Mouse (Mus musculus) adrenal gland, adult 18-20 months (tissue): ENCODE measurements at regions not wholly inside any gene's neighbourhood (a gene's known extent, or its start where the extent isn't known, plus 50 kb on each side); places are given as distances from the start of the nearest gene placed in this dataset.
"Not testable (repeated sequence)": the region's sequence is repeated elsewhere in the genome, so short reads cannot be mapped to it uniquely, and the experiment has no call there.

Experiments used
- DNase-seq, 2 experiments: peaks; one replicate each; pipeline ENCODE4 v3.0.0; 2021 to 2022; ENCODE audit warnings: low spot score in 2 of 2

DNA sequence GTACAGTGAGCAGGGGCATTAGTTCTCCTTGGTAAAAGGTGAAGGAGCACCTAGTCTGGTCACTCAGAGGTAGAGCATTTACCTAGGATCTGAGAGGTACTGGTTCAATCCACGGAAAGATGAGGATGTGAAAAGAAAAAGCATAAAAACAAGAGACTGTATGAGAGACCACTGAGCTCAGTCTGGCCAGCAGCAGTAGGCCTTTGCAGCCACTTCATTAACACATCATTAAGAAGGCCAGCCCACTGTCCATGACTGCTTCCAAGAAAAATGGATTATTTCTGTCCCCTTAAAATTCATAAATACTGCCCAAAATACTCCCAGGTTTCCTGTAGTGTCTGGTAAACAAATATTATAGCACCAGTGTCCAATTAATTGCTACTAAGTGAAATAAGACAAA is 499.3 kb upstream of the 4930578C19Rik start:
- DNase-seq = no peak

GRCm38 (mm10) chrX:18942612-18943011 is 481.4 kb upstream of the 4930578C19Rik start:
- no peak for DNase-seq

DNA sequence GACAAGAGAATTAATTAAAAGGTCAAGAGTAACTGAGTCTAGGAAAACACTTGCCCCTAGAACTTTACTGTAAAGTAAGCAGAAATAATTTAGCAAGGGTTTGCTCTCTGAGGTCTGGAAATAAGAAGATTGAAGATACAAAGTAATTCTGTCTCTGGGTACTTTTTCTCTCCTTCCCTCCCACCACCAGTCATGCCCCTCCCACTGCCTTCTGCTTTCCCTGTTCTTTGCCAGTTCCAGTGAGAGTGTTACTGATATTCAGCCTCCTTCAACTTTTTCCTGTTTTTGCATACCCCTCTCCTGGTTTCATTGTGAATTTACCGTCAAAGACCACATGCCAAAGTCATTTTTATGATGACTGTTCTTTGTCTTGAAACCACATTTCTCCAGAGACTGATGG is 472.1 kb upstream of the 4930578C19Rik start:
- no peak for DNase-seq

DNA sequence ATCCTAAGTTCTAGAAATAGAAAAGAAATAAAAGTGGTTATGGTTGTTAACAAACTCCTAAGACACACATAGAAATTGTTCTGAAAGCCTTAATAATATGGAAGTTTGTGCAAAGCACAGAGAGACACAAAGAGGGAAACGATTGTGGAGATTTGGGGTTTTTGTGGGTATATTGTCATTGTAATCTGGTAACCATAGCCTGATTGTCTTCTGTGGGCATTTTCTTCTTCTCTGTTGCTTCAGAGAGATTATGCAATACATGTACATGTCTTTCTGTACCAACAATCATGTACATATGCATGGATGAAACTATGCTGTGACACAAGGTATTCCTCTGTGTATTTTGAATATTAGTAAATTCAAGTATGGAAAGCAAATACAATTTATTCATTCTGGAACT is 461.9 kb upstream of the 4930578C19Rik start:
- no peak for DNase-seq

DNA sequence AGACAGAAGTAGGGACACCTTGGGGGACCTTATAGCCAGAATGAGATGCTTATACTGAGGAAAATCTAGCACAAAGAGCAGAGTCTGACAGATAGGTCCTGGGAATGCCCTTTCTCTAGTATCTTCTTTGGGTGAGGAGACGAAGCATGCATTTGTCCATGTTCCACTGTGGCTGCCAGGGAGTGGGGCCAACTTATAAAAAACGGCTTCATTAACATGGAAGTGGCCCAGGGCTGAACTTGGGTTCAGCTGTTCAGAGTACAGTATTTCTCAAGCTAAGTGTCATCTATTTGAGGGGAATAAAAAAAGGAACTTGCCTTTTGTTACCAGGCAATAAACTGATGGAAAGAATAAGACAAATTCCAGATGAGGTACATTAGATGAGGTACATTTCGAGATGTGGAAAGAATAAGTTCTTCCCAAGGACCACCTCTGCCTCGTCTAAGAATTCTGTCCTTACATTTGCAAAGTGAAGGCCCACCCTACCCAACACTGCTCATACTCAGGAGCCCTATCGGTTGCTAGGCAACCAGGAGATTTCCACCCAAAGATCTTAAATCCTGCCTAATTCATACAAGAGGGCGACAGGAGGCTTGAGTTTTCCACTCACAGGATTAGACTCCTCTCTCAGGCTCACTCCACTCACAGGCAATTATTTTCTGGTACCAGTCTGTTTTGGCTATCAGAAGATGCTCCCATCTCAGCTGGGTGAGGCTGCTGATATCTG is 460.3 kb upstream of the 4930578C19Rik start:
- DNase-seq = no peak

DNA sequence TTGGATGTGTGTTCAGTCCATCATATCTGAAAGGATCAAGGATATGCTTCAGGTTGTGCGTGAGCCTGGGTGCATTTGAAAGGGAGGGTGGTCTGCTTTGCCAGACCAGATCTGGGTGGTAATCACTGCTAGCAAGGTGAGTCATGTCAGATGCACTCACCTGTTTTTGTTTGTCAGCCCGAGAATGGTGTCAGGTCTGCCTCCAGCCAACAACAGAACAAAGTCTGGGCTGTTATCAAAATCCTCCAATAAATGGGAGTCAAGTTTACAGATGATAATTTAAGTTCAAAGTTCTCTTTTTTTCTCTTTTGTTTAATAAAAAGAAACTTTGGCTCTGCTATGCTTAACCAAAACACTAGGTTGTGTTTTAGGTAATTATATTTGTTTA is 421.6 kb upstream of the 4930578C19Rik start:
- DNase-seq = no peak

DNA sequence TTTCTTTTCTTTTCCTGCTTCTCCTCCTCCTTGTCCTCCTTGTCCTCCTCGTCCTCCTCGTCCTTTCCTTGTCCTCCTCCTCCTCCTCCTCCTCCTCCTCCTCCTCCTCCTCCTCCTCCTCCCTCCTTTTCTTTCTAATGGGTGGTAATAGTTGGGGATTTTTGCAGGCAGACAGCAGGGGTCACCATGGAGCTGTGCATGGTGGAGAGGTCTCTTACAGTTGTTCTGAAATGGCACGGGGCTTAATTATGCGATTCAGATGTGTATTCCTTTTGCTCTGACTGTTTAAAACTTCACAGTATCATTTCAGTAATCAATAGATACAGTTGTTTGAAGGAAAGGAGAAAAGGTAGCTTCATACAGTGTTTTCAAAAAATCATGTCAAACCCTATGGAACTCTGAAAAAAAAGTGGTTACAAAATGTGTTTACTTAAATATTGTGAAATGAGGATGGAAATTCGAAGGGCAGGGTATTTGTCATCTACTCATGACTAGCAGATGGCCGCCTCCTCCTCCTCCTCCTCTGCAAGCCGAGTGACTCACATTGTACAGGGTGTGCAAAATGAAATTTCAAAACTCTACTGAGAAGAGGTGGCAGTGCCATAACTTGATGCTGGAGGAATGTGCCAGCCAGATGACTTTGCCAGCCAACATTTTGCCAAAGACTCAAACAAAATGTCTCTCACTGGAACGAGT is 421.0 kb upstream of the 4930578C19Rik start:
- DNase-seq = peak; percentile 41 to 48

DNA sequence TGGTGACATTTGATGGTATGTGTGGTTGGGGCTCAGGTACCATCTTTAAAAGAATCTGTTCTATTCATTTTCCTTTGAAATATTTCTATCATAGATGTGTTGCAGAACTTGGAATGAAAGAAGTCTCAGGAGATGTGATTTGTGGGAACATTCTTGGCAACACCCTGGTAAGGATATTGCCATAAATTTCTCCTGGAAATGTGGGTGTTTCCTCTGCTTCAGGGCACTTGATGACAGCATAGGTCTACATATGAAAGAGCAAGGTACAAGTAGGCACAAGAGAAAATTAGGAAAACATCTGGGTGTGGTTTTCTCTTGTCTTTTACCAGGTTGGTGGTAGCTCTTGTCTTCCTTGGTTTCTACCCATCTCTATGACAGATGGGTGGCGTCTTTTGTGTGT is 414.5 kb upstream of the 4930578C19Rik start:
- no peak for DNase-seq

DNA sequence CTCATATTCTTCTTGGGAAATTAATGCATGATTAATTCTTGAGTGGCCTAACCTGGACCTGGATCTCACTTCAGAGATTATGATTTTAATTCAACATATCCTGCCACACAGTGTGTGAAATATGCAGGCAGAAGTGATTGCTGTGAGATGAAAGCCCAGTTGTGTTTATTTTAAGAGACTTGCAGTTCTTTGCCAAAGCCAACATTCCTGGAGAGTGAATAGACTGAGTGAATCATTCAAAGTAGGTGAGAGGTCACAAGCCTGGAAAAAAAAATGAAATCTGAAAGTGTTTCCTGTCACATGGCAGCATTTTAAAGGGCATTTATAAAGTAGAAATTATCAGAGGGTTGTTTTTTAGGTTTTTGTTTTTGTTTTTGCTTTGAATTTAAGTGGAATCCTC is 412.9 kb upstream of the 4930578C19Rik start:
- no peak for DNase-seq

DNA sequence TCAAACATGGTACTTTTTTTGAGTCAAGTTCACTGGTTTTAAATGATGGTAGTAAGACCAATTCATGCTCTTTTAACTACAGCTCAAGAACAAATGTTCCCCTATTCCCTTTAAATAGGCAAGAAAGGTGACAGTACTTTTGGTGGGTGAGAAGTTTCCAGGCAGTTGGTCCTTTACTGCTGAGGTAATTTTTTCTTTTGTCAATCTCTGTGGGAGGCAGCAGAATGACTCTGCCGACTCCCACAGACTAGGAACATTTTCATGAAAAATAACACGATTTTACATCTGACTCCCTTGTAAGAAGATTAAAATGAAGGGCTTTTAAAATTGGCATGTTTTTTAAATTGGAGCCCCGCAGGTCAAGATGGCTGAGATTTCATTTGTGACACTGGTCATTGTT is 377.5 kb upstream of the 4930578C19Rik start:
- DNase-seq = no peak

DNA sequence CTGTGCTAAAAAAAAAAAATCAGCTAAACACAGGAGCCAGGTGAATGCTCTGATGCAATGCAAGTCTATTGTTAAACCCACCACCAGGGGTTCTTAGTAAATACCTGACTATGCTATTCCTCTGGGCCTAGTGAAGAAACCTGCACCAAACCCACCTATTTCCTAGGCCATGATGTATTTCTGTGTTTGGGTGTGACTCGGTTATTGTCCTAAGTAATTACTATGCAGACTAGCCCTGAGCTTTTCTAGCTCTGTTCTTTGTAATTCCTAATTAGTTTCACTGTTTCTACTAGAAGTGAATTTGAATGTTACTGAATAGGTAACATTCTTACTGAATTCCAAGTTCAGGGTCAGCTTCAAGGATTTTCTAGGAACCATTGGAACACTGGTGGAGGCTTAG is 363.8 kb upstream of the 4930578C19Rik start:
- DNase-seq = not testable (repeated sequence)

DNA sequence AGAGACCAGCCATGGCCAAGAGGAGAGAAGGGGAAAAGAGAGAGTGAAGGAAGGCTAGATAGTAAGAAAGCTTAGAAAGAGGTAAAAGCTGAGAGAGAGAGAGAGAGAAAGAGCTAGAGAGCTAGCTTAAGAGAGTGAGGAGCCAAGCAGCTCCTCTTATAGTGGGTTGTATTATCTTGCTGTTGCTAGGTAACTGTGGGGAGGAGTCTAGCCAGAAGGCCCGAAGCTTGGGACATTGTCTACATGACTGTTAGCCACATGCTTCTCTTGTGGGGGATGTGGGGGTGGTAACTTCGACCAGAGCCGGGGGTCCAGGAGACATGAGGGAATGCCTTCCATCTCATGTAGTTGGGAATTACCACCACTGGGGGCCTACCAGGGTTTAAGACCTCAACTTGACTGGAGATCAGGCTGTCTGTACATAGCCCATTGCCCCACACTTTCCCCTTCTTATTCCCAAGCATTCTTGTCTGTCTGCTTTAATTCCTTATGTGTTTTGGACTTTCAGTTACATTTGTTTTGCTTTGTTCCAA is 353.3 kb upstream of the 4930578C19Rik start:
- no peak for DNase-seq
